Comparison of ENCODE assay signal across 9 mouse cellular contexts in the genomic region with DNA sequence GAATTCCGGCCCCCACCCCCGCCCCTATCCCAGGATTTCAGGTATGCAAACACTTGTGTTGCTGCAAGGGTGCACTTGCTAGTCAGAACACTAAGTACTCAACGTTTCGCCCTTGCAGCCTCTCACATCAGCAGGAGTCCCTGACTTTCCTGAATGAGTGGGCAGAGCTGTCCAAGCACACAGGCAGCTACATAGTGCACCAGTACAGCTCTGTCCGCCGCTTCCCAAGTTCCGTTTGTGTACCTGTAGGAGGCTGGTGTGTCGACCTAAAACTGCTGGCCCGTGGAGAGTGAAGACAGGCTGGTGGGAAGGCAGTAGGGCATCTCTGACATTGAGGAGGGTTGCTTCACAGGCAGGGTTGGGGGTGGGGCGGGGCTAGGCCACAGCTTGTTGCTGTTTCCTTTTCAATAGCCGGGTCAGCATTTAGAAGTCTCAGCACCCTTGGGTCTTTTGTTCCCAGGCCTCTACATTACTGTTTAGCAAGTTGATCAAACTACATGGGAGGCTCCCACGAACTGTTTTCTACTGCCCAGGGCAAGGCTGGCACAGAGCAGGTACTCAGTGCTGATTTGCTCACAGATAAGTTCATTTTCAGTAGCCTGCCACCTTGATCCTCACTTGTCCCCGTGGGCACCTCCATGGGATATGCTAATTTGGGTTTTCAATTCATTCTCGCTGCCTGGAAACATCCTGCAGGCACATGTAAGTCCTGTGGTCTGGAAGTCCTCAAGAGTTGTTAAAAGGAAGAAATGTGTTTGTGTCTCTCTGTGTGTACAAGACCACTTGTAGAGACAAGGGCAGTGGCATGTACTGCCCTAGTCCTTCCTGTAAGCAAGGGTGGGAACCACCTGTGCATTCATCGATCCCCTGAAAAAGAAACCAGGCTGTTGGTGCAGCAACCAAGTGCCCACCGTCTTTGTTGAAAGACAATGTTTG. TPM values are rescaled to one million over a fixed set of nuclear protein-coding genes. Genes with fewer than 3 reads are reported as not detected.
DNase-seq lines count a peak whose midpoint lies in the region; ATAC-seq lines count a peak whose summit lies in the region.
"Had no signal": no experiment of that assay in that cellular context is flagged by ENCODE, and none has a peak within 500 bp of the region (broad histone marks: within the 10 kb centered on the region; RNA-seq: fewer than 3 reads in every experiment).

No protein-coding gene starts in this region.

- no peak overlapping the region for H3K9ac ChIP-seq in forebrain, embryonic 13.5 days
- H3K9ac ChIP-seq in midbrain, embryonic 12.5 days (replicated peaks): no peak overlapping the region

- peaks cover 7% of the 10 kb centered on the region; the same call in 1 of the 2 replicates for H3K27me3 ChIP-seq in forebrain, embryonic 13.5 days
- peaks cover 21% of the 10 kb centered on the region for H3K27me3 ChIP-seq in midbrain, embryonic 12.5 days

- H3K27ac ChIP-seq in forebrain, embryonic 13.5 days: no peak overlapping the region
- no peak overlapping the region for H3K27ac ChIP-seq in midbrain, embryonic 12.5 days (replicated peaks)

- peak overlapping the region; percentile 77 for H3K4me2 ChIP-seq in forebrain, embryonic 13.5 days
- H3K4me2 ChIP-seq in midbrain, embryonic 12.5 days (replicated peaks): peak overlapping the region; percentile 83

- ATAC-seq in cerebellum, adult (ENCODE audit: insufficient number of reproducible peaks, low FRiP score, low TSS enrichment): no peak
- no peak for ATAC-seq in forebrain, embryonic 13.5 days
- no peak for ATAC-seq in midbrain, embryonic 12.5 days (ENCODE audit: low FRiP score, low read depth)

- peaks cover 35% of the 10 kb centered on the region for H3K4me1 ChIP-seq in forebrain, embryonic 13.5 days
- peaks cover 34% of the 10 kb centered on the region for H3K4me1 ChIP-seq in midbrain, embryonic 12.5 days

- no peaks in the 10 kb centered on the region for H3K9me3 ChIP-seq in forebrain, embryonic 13.5 days (replicated peaks)
- H3K9me3 ChIP-seq in midbrain, embryonic 12.5 days: no peaks in the 10 kb centered on the region

- H3K36me3 ChIP-seq in forebrain, embryonic 13.5 days (ENCODE audit: poor library complexity, severe bottlenecking): peaks cover 29% of the 10 kb centered on the region
- H3K36me3 ChIP-seq in midbrain, embryonic 12.5 days: peaks cover 15% of the 10 kb centered on the region

- WGBS in forebrain, embryonic 13.5 days: 25% methylated on average over 16 of the region's 16 CpGs
- WGBS in midbrain, embryonic 12.5 days: 19% methylated on average over 16 of the region's 16 CpGs

- H3K4me3 ChIP-seq in forebrain, embryonic 13.5 days: peak overlapping the region; percentile 55
- H3K4me3 ChIP-seq in midbrain, embryonic 12.5 days: 0 out of 2 replicates have a peak overlapping the region, but pooled peaks have one; percentile 71

- DNase-seq in cerebellum, adult 9-10 months: peak; percentile 25
- DNase-seq in CD4-positive helper T cell, adult 2 months (ENCODE audit: low read depth, low spot score): peak; percentile 20
- peak; percentile 57 for DNase-seq in kidney, postnatal 10 days
- no peak for DNase-seq in MN1 (ENCODE audit: low spot score)
- no peak for DNase-seq in gastrocnemius, postnatal 10 days

RNA-seq across cellular contexts. Expression of gene Tmem268, which starts 1.2 kb away (rescaled TPM):
- 4.4 and 4.7 TPM in 2 replicates for polyA plus RNA-seq in forebrain, embryonic 13.5 days (2015; fragmentation: Nextera tagmentation; extraction: Ambion mirVana)
- polyA plus RNA-seq in midbrain, embryonic 12.5 days (2016; fragmentation: Nextera tagmentation; extraction: Ambion mirVana): 4.8 and 5.2 TPM in 2 replicates
- 1 to 10 TPM; 7.9 to 8.8 TPM for total RNA-seq in gastrocnemius, postnatal 10 days (2021)

RNA-seq across cellular contexts. Expression of gene Atp6v1g1, which starts 12.8 kb away (rescaled TPM):
- polyA plus RNA-seq in forebrain, embryonic 13.5 days (2015; fragmentation: Nextera tagmentation; extraction: Ambion mirVana): 444 and 467 TPM in 2 replicates
- 358 and 367 TPM in 2 replicates for polyA plus RNA-seq in midbrain, embryonic 12.5 days (2016; fragmentation: Nextera tagmentation; extraction: Ambion mirVana)
- 100 to 1,000 TPM; 279 to 306 TPM for total RNA-seq in gastrocnemius, postnatal 10 days (2021)

RNA-seq across cellular contexts. Expression of gene Gm11213, which starts 47.7 kb away (rescaled TPM):
- not detected in 2 replicates for polyA plus RNA-seq in forebrain, embryonic 13.5 days (2015; fragmentation: Nextera tagmentation; extraction: Ambion mirVana)
- polyA plus RNA-seq in midbrain, embryonic 12.5 days (2016; fragmentation: Nextera tagmentation; extraction: Ambion mirVana): not detected in 2 replicates
- not detected for total RNA-seq in gastrocnemius, postnatal 10 days (2021)
- total RNA-seq: left cerebral cortex, postnatal 14 days had no signal

Comparison
In these comparisons a context has a peak if more than half of its experiments do, and no peak if none do; other contexts are left out.
1. DNase-seq: peak in cerebellum, adult 9-10 months (single experiment), CD4-positive helper T cell, adult 2 months (single experiment) and kidney, postnatal 10 days (single experiment); none in MN1 (single experiment) and gastrocnemius, postnatal 10 days (single experiment).